Mouse (Mus musculus) heart, embryonic 14.5 days (tissue): ENCODE results near the gene Apba3. TPM values are rescaled to one million over a fixed set of nuclear protein-coding genes. Genes with fewer than 3 reads are reported as not detected.
A peak's percentile ranks its signal among the peaks of the same experiment; 100 is the strongest.

Source experiments
- ATAC-seq: fragments of 200-750 bp; cut with Nextera tagmentation; 2 replicates; pipeline ENCODE4 v1.8.0; 2017; ENCODE audit warnings: low read depth, moderate TSS enrichment; ENCODE audit not compliant: insufficient number of reproducible peaks, insufficient read depth, low FRiP score
- H3K27ac ChIP-seq, 2 experiments: fragments of 200-500 bp in 1 of 2; fragments of 300-500 bp in 1 of 2; sonication (generic) in 1 of 2; replicated peaks in 1 of 2; 2 replicates each; pipeline ENCODE4 v1.5.1; 2012 to 2014; ENCODE audit warnings: low read depth in 2 of 2, low read length in 2 of 2, control low read depth in 1 of 2, mild to moderate bottlenecking in 1 of 2, mixed read lengths in 1 of 2; ENCODE audit not compliant: control insufficient read depth in 1 of 2, insufficient read depth in 1 of 2
- H3K27me3 ChIP-seq: fragments of 300-500 bp; sonication (generic); 2 replicates; pipeline ENCODE4 v1.6.1; 2014; ENCODE audit warnings: mild to moderate bottlenecking, low read length, control low read depth; ENCODE audit not compliant: control insufficient read depth, insufficient read depth
- H3K36me3 ChIP-seq: fragments of 300-500 bp; sonication (generic); 2 replicates; pipeline ENCODE4 v1.6.1; 2014; ENCODE audit warnings: mild to moderate bottlenecking, control low read depth, low read length, mixed read lengths; ENCODE audit not compliant: control insufficient read depth, insufficient read depth
- H3K4me1 ChIP-seq, 2 experiments: fragments of 200-500 bp in 1 of 2; fragments of 300-500 bp in 1 of 2; sonication (generic) in 1 of 2; 2 replicates each; pipeline ENCODE4 v1.6.1; 2012 to 2014; ENCODE audit warnings: low read length in 2 of 2, control low read depth in 1 of 2, mixed read lengths in 1 of 2; ENCODE audit not compliant: control insufficient read depth in 2 of 2, insufficient read depth in 2 of 2
- H3K4me2 ChIP-seq: fragments of 300-500 bp; sonication (generic); 2 replicates; pipeline ENCODE4 v1.6.1; 2014; ENCODE audit warnings: mild to moderate bottlenecking, low read length
- H3K4me3 ChIP-seq, 2 experiments: fragments of 200-500 bp in 1 of 2; fragments of 300-500 bp in 1 of 2; sonication (generic) in 1 of 2; 2 replicates each; pipeline ENCODE4 v1.5.1; 2012 to 2014; ENCODE audit warnings: low read length in 2 of 2, mild to moderate bottlenecking in 2 of 2, control low read depth in 1 of 2, low read depth in 1 of 2, moderate library complexity in 1 of 2; ENCODE audit not compliant: control insufficient read depth in 1 of 2, insufficient read depth in 1 of 2
- H3K9ac ChIP-seq: fragments of 300-500 bp; sonication (generic); 2 replicates; pipeline ENCODE4 v1.6.1; 2014; ENCODE audit warnings: mild to moderate bottlenecking, low read length
- H3K9me3 ChIP-seq: fragments of 300-500 bp; sonication (generic); 2 replicates; pipeline ENCODE4 v1.6.1; 2016; ENCODE audit warnings: low read length, control low read depth; ENCODE audit not compliant: control insufficient read depth
- WGBS: fragments of 180-500 bp; shearing (Covaris S2); extraction: QIAGEN DNeasy Blood & Tissue Kit; methylation state at CpG from one replicate; pipeline ENCODE4 v1.1.7; 2014; 5-methylcytosine and 5-hydroxymethylcytosine counted together
- polyA plus RNA-seq: library from polyadenylated mRNA; unstranded; fragments of >200 nt; fragmentation: Nextera tagmentation; extraction: Ambion mirVana; gene quantifications from 2 replicates; pipeline ENCODE4 v1.2.1, GENCODE M21; 2014

Apba3 gene
- polyA plus RNA-seq, 1 experiment from 2014 or later = 38.8 TPM

GRCm38 (mm10) chr10:81252424-81253419 is 14.0 kb upstream of the Apba3 start, which contains the start of gene Matk:
Matk (plus strand) TSS chr10:81252935.
- ATAC-seq = no peak
- Histone ChIP-seq H3K9me3 (no peaks in the 10 kb centered on the region), H3K27me3 (peaks cover 48% of the 10 kb centered on the region), H3K27ac (no peak within 1 kb of the TSS), H3K9ac (no peak within 1 kb of the TSS), H3K4me3 (no peak within 1 kb of the TSS), H3K4me1 (0 out of 4 replicates have a peak, but pooled peaks cover 0 to 8% of the 10 kb centered on the region in 2 experiments), H3K36me3 (no peaks in the 10 kb centered on the region), H3K4me2 (no peak within 1 kb of the TSS)
- WGBS = 15% methylated on average over 42 of the region's 44 CpGs

GRCm38 (mm10) chr10:81254886-81255285 is 11.9 kb upstream of the Apba3 start:
- no peaks in the 10 kb centered on the region for H3K9me3 ChIP-seq
- H3K4me2 ChIP-seq = no peak overlapping the region
- WGBS = 72% methylated on average over 1 of the region's 1 CpGs
- ATAC-seq = no peak
- no peak overlapping the region for H3K9ac ChIP-seq
- H3K4me1 ChIP-seq = peaks cover 3 to 11% of the 10 kb centered on the region in 2 experiments; a peak in 2 of 4 replicates
- H3K27me3 ChIP-seq = peaks cover 69% of the 10 kb centered on the region
- no peak overlapping the region for H3K4me3 ChIP-seq
- no peak overlapping the region for H3K27ac ChIP-seq
- H3K36me3 ChIP-seq = no peaks in the 10 kb centered on the region

GRCm38 (mm10) chr10:81257158-81258039 is 9.4 kb upstream of the Apba3 start:
- Histone ChIP-seq H3K27me3 (peaks cover 57% of the 10 kb centered on the region), H3K4me3 (peak overlapping the region; percentile 38 to 48), H3K9ac (peak overlapping the region; percentile 64), H3K4me2 (peak overlapping the region; percentile 84), H3K4me1 (peaks cover 3 to 11% of the 10 kb centered on the region in 2 experiments; a peak in 2 of 4 replicates), H3K9me3 (peaks cover 8% of the 10 kb centered on the region), H3K27ac (no peak overlapping the region), H3K36me3 (0 out of 2 replicates have a peak, but pooled peaks cover 6% of the 10 kb centered on the region)
- no peak for ATAC-seq
- WGBS = 4% methylated on average over 62 of the region's 62 CpGs

- Histone ChIP-seq H3K4me3 (no peak overlapping the region), H3K9me3 (peaks cover 8% of the 10 kb centered on the region), H3K4me2 (no peak overlapping the region), H3K9ac (no peak overlapping the region), H3K27ac (no peak overlapping the region), H3K27me3 (peaks cover 39% of the 10 kb centered on the region), H3K4me1 (peaks cover 3 to 8% of the 10 kb centered on the region in 2 experiments; a peak in 2 of 4 replicates), H3K36me3 (peaks cover 26% of the 10 kb centered on the region)
- ATAC-seq = no peak
- WGBS = 45% methylated on average over 21 of the region's 21 CpGs
Observed at GRCm38 (mm10) chr10:81259225-81259884, 7.4 kb upstream of the Apba3 start.

- H3K9me3 ChIP-seq = peaks cover 8% of the 10 kb centered on the region
- H3K4me3 ChIP-seq = no peak overlapping the region
- no peak overlapping the region for H3K27ac ChIP-seq
- ATAC-seq = no peak
- peaks cover 36% of the 10 kb centered on the region for H3K27me3 ChIP-seq
- H3K36me3 ChIP-seq = peaks cover 40% of the 10 kb centered on the region
- H3K9ac ChIP-seq = no peak overlapping the region
- peaks cover 6 to 13% of the 10 kb centered on the region in 2 experiments; a peak in 3 of 4 replicates for H3K4me1 ChIP-seq
- WGBS = 97% methylated on average over 4 of the region's 4 CpGs
- no peak overlapping the region for H3K4me2 ChIP-seq
Observed at GRCm38 (mm10) chr10:81261025-81261424, 5.7 kb upstream of the Apba3 start.

GRCm38 (mm10) chr10:81265540-81265939 is 1.2 kb upstream of the Apba3 start:
- no peak for ATAC-seq
- H3K4me1 ChIP-seq = peaks cover 9 to 13% of the 10 kb centered on the region in 2 experiments
- H3K4me3 ChIP-seq = peak overlapping the region in 1 of 2 experiments; percentile 79; a peak in 3 of 4 replicates
- WGBS = 95% methylated on average over 8 of the region's 8 CpGs
- H3K27me3 ChIP-seq = no peaks in the 10 kb centered on the region
- peaks cover 3% of the 10 kb centered on the region for H3K9me3 ChIP-seq
- peaks cover 50% of the 10 kb centered on the region for H3K36me3 ChIP-seq
- peak overlapping the region; percentile 88 for H3K9ac ChIP-seq
- no peak overlapping the region for H3K27ac ChIP-seq
- peak overlapping the region; percentile 91 for H3K4me2 ChIP-seq
